Mouse (Mus musculus) intestine, embryonic 16.5 days (tissue): ENCODE measurements around the gene Sds. TPM values are rescaled to one million over a fixed set of nuclear protein-coding genes. Genes with fewer than 3 reads are reported as not detected.

Experiments
- ATAC-seq: fragments of 200-750 bp; cut with Nextera tagmentation; 2 replicates; pipeline ENCODE4 v1.8.0; 2017; ENCODE audit warnings: moderate TSS enrichment, moderate library complexity
- H3K27ac ChIP-seq: fragments of 300-500 bp; sonication (generic); 2 replicates; pipeline ENCODE4 v1.5.1; 2014; ENCODE audit warnings: mild to moderate bottlenecking, low read length
- H3K27me3 ChIP-seq: fragments of 300-500 bp; sonication (generic); replicated peaks from 2 replicates; pipeline ENCODE4 v1.6.1; 2014; ENCODE audit warnings: low read length, control low read depth, mixed read lengths; ENCODE audit not compliant: control insufficient read depth, insufficient read depth
- H3K36me3 ChIP-seq: fragments of 300-500 bp; sonication (generic); 2 replicates; pipeline ENCODE4 v1.6.1; 2014; ENCODE audit warnings: low read length, control low read depth; ENCODE audit not compliant: control insufficient read depth, insufficient read depth
- H3K4me1 ChIP-seq: fragments of 300-500 bp; sonication (generic); 2 replicates; pipeline ENCODE4 v1.6.1; 2014; ENCODE audit warnings: low read length, control low read depth, mixed read lengths; ENCODE audit not compliant: control insufficient read depth, insufficient read depth
- H3K4me2 ChIP-seq: fragments of 300-500 bp; sonication (generic); 2 replicates; pipeline ENCODE4 v1.6.1; 2014; ENCODE audit warnings: low read depth, low read length, control low read depth
- H3K4me3 ChIP-seq: fragments of 300-500 bp; sonication (generic); 2 replicates; pipeline ENCODE4 v1.5.1; 2014; ENCODE audit warnings: mild to moderate bottlenecking, low read length
- H3K9ac ChIP-seq: fragments of 300-500 bp; sonication (generic); 2 replicates; pipeline ENCODE4 v1.6.1; 2014; ENCODE audit warnings: low read depth, low read length
- H3K9me3 ChIP-seq: fragments of 300-500 bp; sonication (generic); 2 replicates; pipeline ENCODE4 v1.6.1; 2016; ENCODE audit warnings: low read length, control low read depth; ENCODE audit not compliant: control insufficient read depth
- WGBS: fragments of 180-500 bp; shearing (Covaris S2); extraction: QIAGEN DNeasy Blood & Tissue Kit; methylation state at CpG from one replicate; pipeline ENCODE4 v1.1.7; 2014; 5-methylcytosine and 5-hydroxymethylcytosine counted together
- polyA plus RNA-seq: library from polyadenylated mRNA; unstranded; fragments of >200 nt; fragmentation: Nextera tagmentation; extraction: Ambion mirVana; gene quantifications from 2 replicates; pipeline ENCODE4 v1.2.1, GENCODE M21; 2015

The Sds gene
- polyA plus RNA-seq, 1 experiment from 2014 or later = 0.37 TPM

DNA sequence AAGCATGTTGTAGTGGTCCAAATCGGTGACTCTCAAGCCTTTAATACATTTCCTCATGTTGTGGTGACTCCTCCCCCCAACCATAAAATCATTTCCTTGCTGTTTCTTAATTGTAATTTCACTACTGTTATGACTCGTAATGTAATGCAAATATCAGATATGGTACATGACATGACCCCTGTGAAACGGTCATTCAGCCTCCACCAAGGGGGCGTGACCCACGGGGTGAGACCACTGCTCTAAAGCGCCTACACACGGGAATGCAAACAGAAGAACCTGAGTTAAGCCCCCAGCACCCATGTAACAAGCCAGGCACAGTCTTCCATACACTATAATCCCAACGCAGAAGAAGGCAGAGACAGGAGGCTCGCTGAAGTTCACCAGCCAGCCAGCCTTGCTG lies 29.5 kb downstream of the Sds start:
- peaks cover 15% of the 10 kb centered on the region for H3K4me1 ChIP-seq
- H3K27ac ChIP-seq = no peak overlapping the region
- no peaks in the 10 kb centered on the region for H3K36me3 ChIP-seq
- H3K9ac ChIP-seq = 0 out of 2 replicates have a peak overlapping the region, but pooled peaks have one; percentile 15
- WGBS = 64% methylated on average over 9 of the region's 9 CpGs
- no peak overlapping the region for H3K4me3 ChIP-seq
- 0 out of 2 replicates have a peak, but pooled peaks cover 2% of the 10 kb centered on the region for H3K27me3 ChIP-seq
- peak overlapping the region; percentile 37; the same call in 1 of the 2 replicates for H3K4me2 ChIP-seq
- H3K9me3 ChIP-seq = no peaks in the 10 kb centered on the region
- no peak for ATAC-seq

DNA sequence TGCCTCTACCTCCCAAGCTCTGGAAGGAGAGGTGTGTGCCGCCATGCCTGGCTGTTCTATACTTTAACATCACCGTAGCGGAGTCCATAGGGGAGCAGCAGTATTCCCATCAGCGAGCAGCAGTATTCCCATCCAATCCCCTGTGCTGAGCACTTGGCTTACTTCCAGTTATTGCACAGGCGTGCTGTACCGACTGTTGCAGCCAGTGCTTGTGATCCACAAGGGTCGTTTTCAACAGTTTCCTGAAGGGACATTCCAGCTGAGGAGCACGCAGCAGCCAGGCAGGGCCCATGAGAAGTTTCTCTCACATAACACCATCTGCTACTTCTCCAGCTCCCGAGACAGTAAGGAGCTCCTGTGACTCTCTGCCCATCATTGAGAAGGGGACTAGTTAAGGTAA lies 30.2 kb downstream of the Sds start:
- Histone ChIP-seq H3K27me3 (0 out of 2 replicates have a peak, but pooled peaks cover 2% of the 10 kb centered on the region), H3K4me3 (no peak overlapping the region), H3K9me3 (no peaks in the 10 kb centered on the region), H3K36me3 (no peaks in the 10 kb centered on the region), H3K9ac (no peak overlapping the region), H3K4me1 (peaks cover 19% of the 10 kb centered on the region), H3K4me2 (no peak overlapping the region), H3K27ac (no peak overlapping the region)
- no peak for ATAC-seq
- 53% methylated on average over 9 of the region's 9 CpGs for WGBS

DNA sequence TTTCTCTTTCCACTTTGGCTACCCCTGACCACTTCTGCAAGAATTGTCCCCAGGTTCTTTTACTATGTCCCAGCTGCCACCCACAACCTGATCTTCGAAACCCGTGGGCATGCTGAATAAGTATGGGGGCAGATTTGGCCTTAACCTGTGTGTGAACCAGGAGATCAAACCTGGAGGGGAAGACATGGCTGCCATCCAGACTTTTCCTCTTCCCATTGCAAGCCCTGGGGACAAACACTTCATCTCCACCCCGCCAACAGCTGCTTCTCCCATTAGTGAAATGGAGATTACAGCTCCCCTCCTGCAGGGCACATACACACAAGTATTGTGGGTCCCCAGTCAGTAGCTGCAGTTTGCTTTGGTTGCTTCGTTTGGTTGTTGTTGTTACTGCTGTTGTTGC lies 31.0 kb downstream of the Sds start:
- 67% methylated on average over 4 of the region's 4 CpGs for WGBS
- no peaks in the 10 kb centered on the region for H3K36me3 ChIP-seq
- H3K4me1 ChIP-seq = peaks cover 21% of the 10 kb centered on the region
- no peak overlapping the region for H3K4me2 ChIP-seq
- H3K9me3 ChIP-seq = no peaks in the 10 kb centered on the region
- no peak overlapping the region for H3K9ac ChIP-seq
- 0 out of 2 replicates have a peak, but pooled peaks cover 2% of the 10 kb centered on the region for H3K27me3 ChIP-seq
- no peak for ATAC-seq
- H3K27ac ChIP-seq = no peak overlapping the region
- H3K4me3 ChIP-seq = no peak overlapping the region

DNA sequence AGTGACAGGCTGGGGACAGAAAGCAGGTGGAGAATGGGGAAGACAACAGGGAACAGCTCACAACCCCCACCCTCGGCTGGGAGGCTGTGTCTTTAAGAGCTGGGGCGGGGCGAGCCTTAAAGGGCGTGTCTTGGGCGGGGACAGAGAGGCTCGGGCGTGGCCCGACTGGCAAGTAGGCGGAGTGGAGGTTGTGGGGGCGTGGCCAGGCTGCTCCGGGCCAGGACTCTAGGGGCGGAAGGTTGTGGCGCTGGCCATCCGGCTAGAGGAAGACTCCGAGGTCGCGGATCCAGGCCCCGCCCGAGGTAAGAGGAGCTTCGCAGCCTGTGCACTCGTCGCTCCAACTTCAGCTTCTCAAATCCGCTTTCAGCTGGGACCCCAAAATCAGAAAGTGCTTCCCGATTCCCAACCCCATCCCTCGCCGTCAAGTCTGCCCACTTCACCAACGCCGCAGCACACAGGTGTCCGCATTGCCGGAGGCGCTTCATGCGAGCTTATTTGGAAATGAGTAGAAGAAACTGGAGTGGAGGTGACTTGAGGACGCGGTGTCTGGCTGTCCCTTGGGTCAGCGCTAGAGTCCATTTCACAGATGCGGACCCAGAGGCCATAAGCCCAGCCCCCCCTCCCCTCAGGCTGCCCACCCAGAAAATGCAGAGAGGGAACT lies 34.8 kb downstream of the Sds start, which contains the start of gene Slc8b1:
TSS of gene Slc8b1 (plus strand) at position 187 of the 661 bp plus-strand sequence.
- H3K4me3 ChIP-seq = peak within 1 kb of the TSS; percentile 59
- H3K4me2 ChIP-seq = peak within 1 kb of the TSS; percentile 84
- ATAC-seq = peak; percentile 88
- WGBS = under 1% methylated on average over 36 of the region's 36 CpGs
- H3K36me3 ChIP-seq = no peaks in the 10 kb centered on the region
- no peaks in the 10 kb centered on the region for H3K9me3 ChIP-seq
- H3K27me3 ChIP-seq = no peaks in the 10 kb centered on the region
- H3K4me1 ChIP-seq = peaks cover 39% of the 10 kb centered on the region
- H3K9ac ChIP-seq = peak within 1 kb of the TSS; percentile 65
- no peak within 1 kb of the TSS; the same call in 1 of the 2 replicates for H3K27ac ChIP-seq

DNA sequence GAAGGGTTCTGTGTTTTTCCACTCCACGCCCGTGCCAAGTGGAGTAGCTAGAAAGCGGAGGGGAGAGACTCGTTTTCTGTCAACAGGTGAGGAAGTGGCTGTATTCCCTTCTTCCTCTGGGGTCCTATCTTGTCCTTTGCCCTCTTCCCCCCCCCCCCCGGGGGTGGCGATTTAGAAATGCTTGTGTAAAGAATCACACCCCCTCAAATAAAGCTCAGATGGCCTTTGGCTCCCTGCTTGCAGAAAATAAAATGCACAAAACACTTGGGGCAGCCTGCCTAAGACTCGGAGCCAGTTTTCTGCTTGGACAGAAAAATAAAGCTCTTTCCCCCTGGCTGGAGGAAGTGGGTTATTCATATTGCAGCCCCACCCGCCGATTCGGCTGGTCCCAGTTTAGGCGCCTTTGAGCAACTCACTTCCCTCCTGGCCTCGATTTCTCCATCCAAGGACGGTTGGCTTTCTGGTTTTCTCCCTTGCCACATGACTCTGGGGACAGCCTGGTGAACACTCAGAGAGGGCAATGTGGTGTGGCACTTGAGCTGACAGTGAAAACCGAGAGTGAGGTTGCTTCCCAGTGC lies 35.4 kb downstream of the Sds start:
- Histone ChIP-seq H3K9me3 (no peaks in the 10 kb centered on the region), H3K27me3 (no peaks in the 10 kb centered on the region), H3K4me3 (peak overlapping the region; percentile 59), H3K4me2 (peak overlapping the region; percentile 84), H3K9ac (peak overlapping the region; percentile 65), H3K4me1 (peaks cover 45% of the 10 kb centered on the region), H3K36me3 (no peaks in the 10 kb centered on the region), H3K27ac (no peak overlapping the region; the same call in 1 of the 2 replicates)
- ATAC-seq = no peak
- 20% methylated on average over 14 of the region's 14 CpGs for WGBS

DNA sequence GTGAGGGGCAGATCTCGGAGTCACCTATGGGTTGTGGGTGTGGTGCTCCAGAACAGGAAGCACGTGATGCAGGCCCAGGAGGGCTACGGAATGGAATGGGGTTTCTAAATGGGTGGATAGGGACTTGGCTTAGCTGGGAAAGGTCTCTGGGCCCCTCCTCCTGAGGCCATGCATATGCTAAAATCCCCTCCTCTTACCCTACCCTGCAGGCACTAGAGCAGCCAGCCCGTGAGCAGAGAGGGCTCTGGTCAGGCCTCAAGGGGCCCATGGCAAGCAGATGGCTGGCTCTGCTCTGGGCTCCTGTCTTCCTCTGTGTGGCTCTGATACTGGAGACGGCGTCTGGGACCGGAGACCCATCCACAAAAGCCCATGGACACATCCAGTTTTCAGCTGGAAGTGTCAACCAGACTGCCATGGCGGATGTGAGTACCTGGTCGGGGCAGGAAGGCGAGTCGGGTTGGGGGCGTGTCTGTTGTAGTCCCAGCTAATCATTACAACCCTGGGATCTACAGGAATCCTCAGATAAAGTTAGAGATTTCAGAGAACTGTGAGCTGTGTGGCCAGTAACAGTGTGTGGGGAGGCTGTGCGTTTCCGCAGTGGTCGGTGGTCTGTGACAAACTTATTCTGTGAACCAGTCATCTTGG lies 36.7 kb downstream of the Sds start:
- no peak overlapping the region for H3K27ac ChIP-seq
- no peaks in the 10 kb centered on the region for H3K27me3 ChIP-seq
- no peak overlapping the region for H3K4me3 ChIP-seq
- peaks cover 53% of the 10 kb centered on the region for H3K4me1 ChIP-seq
- H3K9me3 ChIP-seq = no peaks in the 10 kb centered on the region
- ATAC-seq = no peak
- no peak overlapping the region; the same call in 1 of the 2 replicates for H3K4me2 ChIP-seq
- H3K36me3 ChIP-seq = no peaks in the 10 kb centered on the region
- H3K9ac ChIP-seq = no peak overlapping the region; the same call in 1 of the 2 replicates
- 58% methylated on average over 15 of the region's 15 CpGs for WGBS

DNA sequence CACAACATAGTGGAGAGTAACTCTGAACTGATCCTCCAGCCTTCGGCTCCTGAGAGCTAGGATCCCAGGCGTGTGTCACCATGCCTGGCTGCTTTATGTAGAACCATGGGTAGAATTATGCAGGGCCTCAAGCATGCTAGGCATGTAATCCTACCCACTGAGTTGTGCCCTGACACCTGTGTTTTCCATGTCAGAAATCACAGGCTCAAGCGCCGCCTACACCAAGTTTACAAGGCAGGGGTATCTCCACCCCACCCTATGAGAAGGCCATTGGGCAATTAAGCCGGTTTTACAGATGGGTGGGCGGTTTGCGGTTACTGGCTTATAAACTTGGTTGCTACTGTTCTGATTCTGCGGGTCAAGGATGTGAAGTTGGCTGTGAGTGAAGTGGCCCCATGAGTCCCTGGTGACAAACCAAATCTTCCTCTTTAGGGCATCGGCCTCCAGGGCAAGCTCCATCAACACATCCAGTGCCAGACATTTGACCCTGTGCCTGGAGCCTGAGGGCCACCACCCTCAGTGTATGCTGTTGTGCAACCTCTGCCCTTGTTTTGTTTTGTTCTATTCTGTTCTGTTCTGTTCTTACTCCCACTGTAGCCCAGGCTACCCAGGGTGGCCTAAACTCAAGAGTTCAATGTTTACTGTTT lies 37.8 kb downstream of the Sds start:
- Histone ChIP-seq H3K9me3 (no peaks in the 10 kb centered on the region), H3K36me3 (no peaks in the 10 kb centered on the region), H3K4me2 (no peak overlapping the region), H3K9ac (no peak overlapping the region), H3K27me3 (no peaks in the 10 kb centered on the region), H3K27ac (no peak overlapping the region), H3K4me1 (peaks cover 53% of the 10 kb centered on the region), H3K4me3 (no peak overlapping the region)
- 86% methylated on average over 9 of the region's 9 CpGs for WGBS
- ATAC-seq = no peak

DNA sequence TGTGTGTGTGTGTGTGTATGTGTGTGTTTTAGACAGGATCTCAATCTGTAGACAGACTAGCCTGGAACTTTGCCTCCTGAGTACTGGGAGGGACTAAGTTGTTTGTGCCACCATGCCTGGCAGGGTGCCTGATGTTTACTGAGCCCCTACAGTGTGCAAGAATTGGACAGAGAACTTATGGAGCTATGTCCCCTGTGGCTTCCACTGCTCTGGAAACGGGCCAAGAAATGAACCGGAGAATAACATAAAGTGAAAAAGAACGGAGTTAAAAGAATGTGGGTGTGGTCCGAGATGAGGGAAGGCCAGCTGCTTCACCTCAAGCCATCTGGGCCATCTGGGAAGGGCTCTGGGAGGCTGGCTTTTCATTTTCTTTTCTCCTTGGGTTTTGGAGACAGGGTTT lies 38.4 kb downstream of the Sds start:
- 7% methylated on average over 4 of the region's 4 CpGs for WGBS
- ATAC-seq = peak; percentile 14
- no peaks in the 10 kb centered on the region for H3K36me3 ChIP-seq
- H3K4me3 ChIP-seq = no peak overlapping the region
- no peak overlapping the region for H3K27ac ChIP-seq
- no peaks in the 10 kb centered on the region for H3K9me3 ChIP-seq
- H3K4me2 ChIP-seq = no peak overlapping the region
- no peak overlapping the region for H3K9ac ChIP-seq
- peaks cover 53% of the 10 kb centered on the region for H3K4me1 ChIP-seq
- H3K27me3 ChIP-seq = no peaks in the 10 kb centered on the region

DNA sequence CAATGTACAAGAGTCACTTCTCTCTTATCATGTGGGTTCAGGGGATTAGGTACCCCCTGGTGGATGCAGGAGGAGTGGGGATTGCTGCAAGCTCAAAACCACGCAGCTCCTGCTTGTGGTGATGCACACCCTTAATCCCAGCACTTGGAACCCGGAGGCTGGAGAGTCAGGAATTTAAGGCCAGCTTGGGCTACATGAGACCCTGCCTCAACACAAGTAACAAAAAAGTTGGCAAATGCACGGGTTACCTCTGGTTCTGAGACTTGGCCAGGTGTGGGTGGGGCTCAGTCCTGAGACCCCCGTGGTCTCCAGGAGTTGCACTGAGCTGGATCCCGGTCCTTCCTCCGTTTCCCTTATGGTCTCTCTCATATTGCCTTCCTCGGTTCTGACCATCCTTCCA lies 39.1 kb downstream of the Sds start:
- Histone ChIP-seq H3K27me3 (no peaks in the 10 kb centered on the region), H3K36me3 (no peaks in the 10 kb centered on the region), H3K4me3 (no peak overlapping the region), H3K9me3 (no peaks in the 10 kb centered on the region), H3K27ac (no peak overlapping the region; the same call in 1 of the 2 replicates), H3K4me2 (no peak overlapping the region), H3K9ac (no peak overlapping the region), H3K4me1 (peaks cover 53% of the 10 kb centered on the region)
- WGBS = 75% methylated on average over 7 of the region's 7 CpGs
- ATAC-seq = no peak
